Mouse (Mus musculus): ENCODE results near the gene BC061237.
"Not testable (repeated sequence)": the region's sequence is repeated elsewhere in the genome, so short reads cannot be mapped to it uniquely, and the experiment has no call there.

The BC061237 gene

GRCm38 (mm10) chr14:44492163-44492562 lies at the start of gene BC061237:
Gene BC061237 (plus strand): TSS chr14:44492463.
- POLR2A ChIA-PET, CTCF ChIA-PET: not testable (repeated sequence)

GRCm38 (mm10) chr14:44517976-44518375 lies 25.7 kb downstream of the BC061237 start, which contains the start of gene Gm17093:
Gene Gm17093 (plus strand): TSS chr14:44518276.
- POLR2A ChIA-PET, CTCF ChIA-PET: not testable (repeated sequence)

- CTCF ChIA-PET, POLR2A ChIA-PET: not testable (repeated sequence)
Observed at GRCm38 (mm10) chr14:44547961-44548360, 55.7 kb downstream of the BC061237 start.

Data from embryonic stem cell, embryonic (primary cell).